Mouse (Mus musculus): ENCODE data around the gene Snai3. TPM values are rescaled to one million over a fixed set of nuclear protein-coding genes. Genes with fewer than 3 reads are reported as not detected.

The Snai3 gene
- polyA plus RNA-seq (2011; ENCODE audit: insufficient read depth, insufficient read length, low replicate concordance, missing spikeins), result 2.2 TPM in 1 of 2 replicates, not detected in the other

DNA sequence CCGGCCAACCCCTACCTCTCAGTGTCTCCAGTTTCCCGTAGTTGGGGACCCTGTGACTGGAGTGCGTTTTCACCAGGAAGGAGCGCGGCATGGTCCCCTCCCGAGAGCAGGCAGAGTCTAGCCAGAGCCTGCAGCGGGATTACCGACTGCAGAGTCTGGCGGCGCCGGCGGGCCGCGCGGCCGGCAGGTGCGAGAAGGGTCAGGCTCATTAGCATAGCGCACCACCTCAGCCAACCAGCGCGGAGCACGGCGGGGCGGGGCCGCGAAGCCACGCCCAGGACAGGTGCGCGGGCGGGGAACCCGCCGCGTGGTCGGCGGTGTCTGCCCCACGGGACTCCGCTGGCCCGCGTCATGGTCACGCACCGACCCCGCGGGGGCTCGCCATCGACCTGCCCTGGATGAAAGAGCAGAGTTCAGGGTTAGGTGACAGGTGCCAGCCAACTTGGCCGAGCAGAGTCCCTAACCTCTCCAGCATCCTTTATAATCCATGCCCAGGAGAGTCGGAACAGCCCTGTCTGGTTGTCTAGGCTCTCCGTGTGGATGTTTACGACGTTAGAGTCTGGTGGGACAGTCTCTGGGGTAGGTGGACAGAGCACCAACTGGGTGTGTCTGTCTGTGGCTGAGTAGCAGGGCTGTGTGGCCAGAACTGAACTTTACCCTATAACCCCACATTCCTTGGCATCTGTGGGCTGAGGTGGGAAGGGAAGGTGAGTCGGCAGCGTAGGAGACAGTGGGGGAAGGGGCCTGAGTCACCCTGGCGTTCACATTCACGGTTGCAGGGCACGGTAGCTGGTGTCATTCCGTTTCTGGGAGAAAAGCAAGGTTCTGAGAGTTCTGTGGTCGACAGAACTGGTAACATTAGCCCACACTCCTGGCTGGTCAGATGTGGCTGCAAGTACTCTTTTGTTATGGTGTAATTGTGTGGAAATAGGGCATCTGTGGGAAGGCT lies at the start of gene Snai3:
Gene Snai3 (minus strand): TSS at position 210 of the 949 bp plus-strand sequence.
- Histone ChIP-seq H3K27ac (ENCODE audit: control insufficient read depth, insufficient read depth, low read depth, low read length, poor library complexity) (no peak within 1 kb of the TSS), H3K4me3 (replicated peaks; ENCODE audit: control insufficient read depth, low read depth, low read length) (peak within 1 kb of the TSS; percentile 11), H3K4me1 (ENCODE audit: control insufficient read depth, insufficient read depth, low read length) (peaks cover 6% of the 10 kb centered on the region; the same call in 1 of the 2 replicates)
- WGBS, result 6% methylated on average over 56 of the region's 56 CpGs
- TF ChIP-seq POLR2A (IDR thresholded peaks at IDR 0.05; ENCODE audit: borderline replicate concordance, control insufficient read depth, low read depth, low read length) (peak; percentile 6; the same call in 1 of the 2 replicates), CTCF (IDR thresholded peaks at IDR 0.05; ENCODE audit: control insufficient read depth, insufficient read depth, low read length) (no peak)

DNA sequence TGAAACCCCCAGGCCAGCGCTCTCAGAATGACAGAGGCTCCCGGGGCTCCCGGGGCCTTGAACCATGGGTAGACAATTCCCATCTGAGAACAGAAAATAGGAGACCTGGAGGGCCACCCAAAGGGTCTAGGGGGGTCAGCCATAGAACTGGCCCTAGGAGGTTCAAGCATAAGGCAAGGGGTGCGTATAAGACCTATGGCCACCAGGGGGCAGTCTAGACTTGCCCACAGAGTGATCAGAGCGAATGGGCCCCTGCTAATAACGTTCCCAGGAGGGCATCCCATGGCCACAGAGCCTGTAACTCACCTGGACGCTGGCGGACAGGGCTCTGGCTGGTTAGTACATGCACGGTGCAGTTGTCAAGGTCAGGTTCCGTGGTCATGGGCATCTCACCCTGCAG lies 40.3 kb upstream of the Snai3 start:
- TF ChIP-seq POLR2A (IDR thresholded peaks at IDR 0.05; ENCODE audit: borderline replicate concordance, control insufficient read depth, low read depth, low read length), result no peak
- peak; percentile 97 for TF ChIP-seq CTCF (IDR thresholded peaks at IDR 0.05; ENCODE audit: control insufficient read depth, insufficient read depth, low read length)
- Histone ChIP-seq H3K27ac (ENCODE audit: control insufficient read depth, insufficient read depth, low read depth, low read length, poor library complexity) (no peak overlapping the region), H3K4me1 (ENCODE audit: control insufficient read depth, insufficient read depth, low read length) (no peaks in the 10 kb centered on the region), H3K4me3 (replicated peaks; ENCODE audit: control insufficient read depth, low read depth, low read length) (no peak overlapping the region)
- whole genome bisulfite sequencing, result 33% methylated on average over 10 of the region's 10 CpGs

DNA sequence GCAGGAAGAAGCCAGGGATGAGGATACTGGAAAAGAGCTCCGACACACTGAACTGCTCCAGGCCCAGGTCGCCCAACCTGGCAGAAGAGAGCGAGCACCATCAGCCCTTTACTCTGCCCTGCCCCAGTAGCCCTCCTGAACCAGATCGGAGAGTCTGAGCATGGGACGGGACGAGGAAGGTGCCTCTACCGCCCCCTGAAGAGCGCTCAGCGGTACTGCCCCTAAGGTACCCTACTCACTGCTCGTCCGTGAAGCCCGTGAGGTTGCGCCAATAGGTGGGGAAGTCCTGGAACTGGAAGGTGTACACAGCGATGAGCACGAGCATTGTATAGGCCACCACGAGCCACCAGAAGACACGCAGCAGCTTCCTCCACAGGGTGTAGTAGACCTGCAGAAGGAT lies 37.4 kb upstream of the Snai3 start:
- Histone ChIP-seq H3K27ac (ENCODE audit: control insufficient read depth, insufficient read depth, low read depth, low read length, poor library complexity) (no peak overlapping the region), H3K4me3 (replicated peaks; ENCODE audit: control insufficient read depth, low read depth, low read length) (no peak overlapping the region), H3K4me1 (ENCODE audit: control insufficient read depth, insufficient read depth, low read length) (no peaks in the 10 kb centered on the region; the same call in 1 of the 2 replicates)
- 67% methylated on average over 17 of the region's 17 CpGs for WGBS
- TF ChIP-seq CTCF (IDR thresholded peaks at IDR 0.05; ENCODE audit: control insufficient read depth, insufficient read depth, low read length), result peak; percentile 58; the same call in 1 of the 2 replicates
- TF ChIP-seq POLR2A (IDR thresholded peaks at IDR 0.05; ENCODE audit: borderline replicate concordance, control insufficient read depth, low read depth, low read length), result no peak

DNA sequence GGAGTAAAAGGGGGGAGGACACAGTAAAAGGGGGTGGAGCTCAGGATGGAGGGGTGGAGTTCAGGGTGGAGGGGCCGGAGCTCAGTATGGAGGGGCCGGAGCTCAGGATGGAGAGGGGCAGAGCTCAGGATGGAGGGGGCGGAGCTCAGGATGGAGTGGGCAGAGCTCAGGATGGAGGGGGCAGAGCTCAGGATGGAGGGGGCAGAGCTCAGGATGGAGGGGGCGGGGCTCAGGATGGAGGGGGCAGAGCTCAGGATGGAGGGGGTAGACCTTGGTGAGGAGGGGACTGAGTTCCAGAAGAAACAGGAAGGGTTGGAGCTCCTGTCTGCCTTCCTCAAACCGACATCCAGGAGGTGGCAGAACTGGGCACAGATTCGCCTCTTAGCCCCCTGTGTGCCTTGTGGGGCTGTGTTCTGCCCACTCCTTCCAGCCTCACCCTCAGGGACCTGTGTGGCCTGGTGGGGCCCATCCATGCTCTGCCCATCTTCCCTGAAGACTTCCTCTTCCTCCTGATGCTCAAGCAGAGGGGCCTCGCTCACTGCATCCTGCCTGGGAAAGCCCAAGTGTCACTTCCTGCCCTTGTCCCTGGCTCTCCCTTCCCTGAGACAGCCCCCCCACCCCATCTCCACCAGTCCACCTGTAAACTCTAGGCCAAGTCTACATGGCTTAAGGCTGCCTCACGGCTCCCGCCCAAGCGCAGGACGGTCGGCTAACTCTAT lies 36.6 kb upstream of the Snai3 start:
- Histone ChIP-seq H3K4me3 (replicated peaks; ENCODE audit: control insufficient read depth, low read depth, low read length) (no peak overlapping the region), H3K4me1 (ENCODE audit: control insufficient read depth, insufficient read depth, low read length) (no peaks in the 10 kb centered on the region; the same call in 1 of the 2 replicates), H3K27ac (ENCODE audit: control insufficient read depth, insufficient read depth, low read depth, low read length, poor library complexity) (no peak overlapping the region)
- WGBS, result 82% methylated on average over 12 of the region's 12 CpGs
- no peak for TF ChIP-seq CTCF (IDR thresholded peaks at IDR 0.05; ENCODE audit: control insufficient read depth, insufficient read depth, low read length)
- TF ChIP-seq POLR2A (IDR thresholded peaks at IDR 0.05; ENCODE audit: borderline replicate concordance, control insufficient read depth, low read depth, low read length), result no peak

DNA sequence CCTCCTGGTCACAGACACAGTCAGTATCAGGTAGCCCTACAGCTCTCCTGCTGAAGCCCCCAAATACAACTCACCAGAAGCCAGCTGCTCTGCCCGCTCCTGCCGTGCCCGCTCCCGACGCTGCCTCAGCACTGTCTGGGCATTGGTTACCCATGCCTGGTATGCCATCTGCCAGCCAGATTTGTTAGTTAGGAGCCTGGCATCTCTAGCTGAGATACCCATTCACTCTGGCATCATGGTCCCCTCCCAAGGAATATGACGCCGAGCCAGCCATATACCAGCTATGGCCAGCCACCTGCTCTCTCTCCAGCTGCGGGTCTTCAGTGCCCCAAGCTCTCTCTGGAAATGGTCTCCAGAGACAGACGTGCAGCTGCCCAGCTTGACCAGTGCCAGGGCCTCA lies 27.9 kb upstream of the Snai3 start:
- H3K27ac ChIP-seq (ENCODE audit: control insufficient read depth, insufficient read depth, low read depth, low read length, poor library complexity), result no peak overlapping the region
- WGBS, result 96% methylated on average over 9 of the region's 9 CpGs
- H3K4me1 ChIP-seq (ENCODE audit: control insufficient read depth, insufficient read depth, low read length), result peaks cover 7% of the 10 kb centered on the region; the same call in 1 of the 2 replicates
- no peak for TF ChIP-seq CTCF (IDR thresholded peaks at IDR 0.05; ENCODE audit: control insufficient read depth, insufficient read depth, low read length)
- no peak for TF ChIP-seq POLR2A (IDR thresholded peaks at IDR 0.05; ENCODE audit: borderline replicate concordance, control insufficient read depth, low read depth, low read length)
- H3K4me3 ChIP-seq (replicated peaks; ENCODE audit: control insufficient read depth, low read depth, low read length), result no peak overlapping the region

DNA sequence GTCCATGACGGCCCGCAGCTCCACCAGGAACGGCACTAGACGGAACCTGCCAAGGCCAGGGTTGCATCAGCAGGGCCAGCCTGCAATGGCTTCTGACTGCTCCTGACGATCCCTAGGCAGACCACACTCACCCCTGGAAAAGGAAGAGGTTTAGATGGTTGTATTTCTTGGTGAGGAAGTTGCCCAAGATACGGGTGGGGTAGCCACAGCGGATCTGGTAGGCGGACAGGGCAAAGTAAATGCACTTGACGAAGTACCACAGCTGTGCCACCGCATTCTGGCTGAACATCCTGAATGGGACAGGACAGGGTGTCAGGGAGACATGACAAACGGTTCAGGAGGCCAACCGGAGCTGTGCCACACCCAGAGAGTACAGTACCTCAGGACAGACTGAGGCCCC lies 24.3 kb upstream of the Snai3 start:
- peaks cover 7% of the 10 kb centered on the region; the same call in 1 of the 2 replicates for H3K4me1 ChIP-seq (ENCODE audit: control insufficient read depth, insufficient read depth, low read length)
- peak overlapping the region; percentile 39 for H3K4me3 ChIP-seq (replicated peaks; ENCODE audit: control insufficient read depth, low read depth, low read length)
- TF ChIP-seq POLR2A (IDR thresholded peaks at IDR 0.05; ENCODE audit: borderline replicate concordance, control insufficient read depth, low read depth, low read length) (no peak; the same call in 1 of the 2 replicates), CTCF (IDR thresholded peaks at IDR 0.05; ENCODE audit: control insufficient read depth, insufficient read depth, low read length) (no peak)
- peak overlapping the region; percentile 84 for H3K27ac ChIP-seq (ENCODE audit: control insufficient read depth, insufficient read depth, low read depth, low read length, poor library complexity)
- WGBS, result 42% methylated on average over 12 of the region's 12 CpGs

DNA sequence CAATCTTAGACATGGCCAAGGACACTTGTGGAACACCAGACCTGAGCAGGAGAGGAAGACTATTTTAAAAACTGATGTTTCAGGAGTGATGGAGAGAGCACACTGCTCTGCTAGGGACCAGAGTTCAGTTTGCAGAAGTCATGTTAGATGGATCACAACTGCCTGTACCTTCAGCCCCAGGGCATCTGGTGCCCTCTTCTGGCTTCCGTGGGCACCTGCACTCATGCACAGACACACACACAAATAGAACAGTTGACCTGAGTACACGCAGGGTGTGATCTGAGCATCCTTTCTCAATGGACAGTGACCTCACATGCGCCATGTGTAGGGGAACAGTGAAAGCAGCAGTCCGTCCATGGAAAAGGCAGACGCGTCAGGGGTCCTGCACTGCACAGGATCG lies 23.3 kb upstream of the Snai3 start:
- TF ChIP-seq POLR2A (IDR thresholded peaks at IDR 0.05; ENCODE audit: borderline replicate concordance, control insufficient read depth, low read depth, low read length) (no peak), CTCF (IDR thresholded peaks at IDR 0.05; ENCODE audit: control insufficient read depth, insufficient read depth, low read length) (peak; percentile 49; the same call in 1 of the 2 replicates)
- Histone ChIP-seq H3K4me1 (ENCODE audit: control insufficient read depth, insufficient read depth, low read length) (peaks cover 7% of the 10 kb centered on the region; the same call in 1 of the 2 replicates), H3K4me3 (replicated peaks; ENCODE audit: control insufficient read depth, low read depth, low read length) (no peak overlapping the region), H3K27ac (ENCODE audit: control insufficient read depth, insufficient read depth, low read depth, low read length, poor library complexity) (no peak overlapping the region)
- WGBS, result 91% methylated on average over 7 of the region's 7 CpGs

DNA sequence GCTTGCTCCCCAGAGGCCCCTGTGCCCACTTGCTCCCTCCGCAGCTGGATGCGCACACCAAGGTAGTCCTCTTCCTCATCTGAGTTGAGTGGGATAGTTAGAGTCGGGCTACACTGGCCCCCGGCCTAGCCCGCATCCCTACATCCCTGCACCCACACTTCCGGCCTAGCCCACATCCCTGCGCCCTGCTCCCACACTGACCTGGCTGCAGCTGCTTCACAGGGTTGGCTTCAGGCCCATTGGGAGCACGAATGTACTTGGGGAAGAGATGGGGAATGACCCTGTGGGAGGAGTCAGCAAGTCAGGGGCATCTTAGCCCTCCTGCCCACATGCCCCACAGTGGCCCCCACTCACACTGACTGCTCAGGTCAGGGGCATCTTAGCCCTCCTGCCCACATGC lies 21.9 kb upstream of the Snai3 start:
- TF ChIP-seq CTCF (IDR thresholded peaks at IDR 0.05; ENCODE audit: control insufficient read depth, insufficient read depth, low read length) (no peak), POLR2A (IDR thresholded peaks at IDR 0.05; ENCODE audit: borderline replicate concordance, control insufficient read depth, low read depth, low read length) (no peak)
- H3K27ac ChIP-seq (ENCODE audit: control insufficient read depth, insufficient read depth, low read depth, low read length, poor library complexity), result no peak overlapping the region
- WGBS, result 96% methylated on average over 8 of the region's 8 CpGs
- peaks cover 7% of the 10 kb centered on the region; the same call in 1 of the 2 replicates for H3K4me1 ChIP-seq (ENCODE audit: control insufficient read depth, insufficient read depth, low read length)
- no peak overlapping the region for H3K4me3 ChIP-seq (replicated peaks; ENCODE audit: control insufficient read depth, low read depth, low read length)
